Mouse (Mus musculus) liver, adult 2 months (tissue): ENCODE results near the gene Sbno2.

Experiments used
- CTCF ChIP-seq: fragments of 200-500 bp; IDR thresholded peaks from 2 replicates; pipeline ENCODE4 v1.5.1; 2011; ENCODE audit warnings: low read depth, low read length, control low read depth
- POLR2A ChIP-seq: fragments of 200-500 bp; IDR thresholded peaks from 2 replicates; pipeline ENCODE4 v1.6.1; 2011; ENCODE audit warnings: low read length, control low read depth; ENCODE audit not compliant: insufficient read depth; ENCODE audit errors: extremely low read depth

DNA sequence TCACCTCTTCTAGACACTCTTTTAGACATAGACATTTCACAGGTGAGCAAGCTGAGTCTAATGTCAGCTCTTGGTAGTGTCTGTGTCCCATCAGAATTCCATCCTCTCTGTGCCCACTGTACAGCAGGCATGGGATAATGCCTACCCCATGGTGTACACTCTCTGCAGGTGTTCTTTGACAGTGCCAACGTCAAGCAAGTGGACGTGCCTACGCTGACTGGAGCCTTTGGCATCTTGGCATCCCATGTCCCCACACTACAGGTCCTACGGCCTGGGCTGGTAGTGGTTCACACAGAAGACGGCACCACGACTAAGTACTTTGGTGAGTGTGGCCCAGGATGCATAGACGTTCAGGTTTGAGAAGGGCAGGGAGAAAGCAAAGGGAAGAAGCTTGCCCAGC lies 38.3 kb upstream of the Sbno2 start:
- TF ChIP-seq CTCF, result no peak
- no peak for TF ChIP-seq POLR2A
